Mouse (Mus musculus) gastrocnemius, adult 2 months (tissue): ENCODE data around the gene Slc35c1. TPM values are rescaled to one million over a fixed set of nuclear protein-coding genes. Genes with fewer than 3 reads are reported as not detected.

Source experiments
- DNase-seq: peaks from one replicate; pipeline ENCODE4 v3.0.0; 2022
- H3K27ac ChIP-seq: fragments of 200-600 bp; 2 replicates; pipeline ENCODE4 v1.8.1; 2022; ENCODE audit warnings: mild to moderate bottlenecking
- H3K4me3 ChIP-seq: fragments of 200-600 bp; 2 replicates; pipeline ENCODE4 v1.8.1; 2022; ENCODE audit warnings: mild to moderate bottlenecking, moderate library complexity
- CTCF ChIP-seq: fragments of 200-600 bp; IDR thresholded peaks from 2 replicates; pipeline ENCODE4 v1.8.1; 2022; ENCODE audit warnings: antibody characterized with exemption, mild to moderate bottlenecking, moderate library complexity
- intact Hi-C: fragments of 180-260 bp; cut with DNase I; formaldehyde crosslinking; loops from one replicate; pipeline ENCODE4 v1.15.1; 2025
- total RNA-seq, 2 experiments: library from RNA; stranded (reverse); gene quantifications; 2 replicates each; pipeline ENCODE4 v1.2.3; 2021

Gene Slc35c1
- total RNA-seq, 2 experiments from 2014 or later: 4.9 to 5.1 TPM

DNA sequence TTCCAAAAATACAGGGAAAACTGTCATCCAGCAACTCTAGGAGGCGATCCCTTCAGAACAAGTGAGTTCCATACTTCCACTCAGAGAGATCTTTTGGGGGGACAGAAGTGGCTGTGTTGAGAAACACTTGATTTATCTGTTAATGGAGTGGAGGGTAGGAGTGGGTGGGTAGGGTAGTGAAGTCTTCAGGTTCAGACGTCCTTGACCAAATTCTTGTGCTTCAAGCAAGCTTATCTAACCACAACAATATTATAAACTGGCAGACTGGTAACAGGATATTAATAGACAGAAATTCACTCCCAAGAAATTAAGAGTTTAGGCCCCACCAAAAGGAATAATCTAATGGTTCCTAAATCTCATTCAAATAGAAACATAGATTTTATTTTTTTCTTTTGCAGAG, 30.2 kb downstream of the Slc35c1 start:
- intact Hi-C loops: no loop called here
- Histone ChIP-seq H3K27ac (peak overlapping the region; percentile 97), H3K4me3 (peak overlapping the region; percentile 84; the same call in 1 of the 2 replicates)
- DNase-seq: no peak
- TF ChIP-seq CTCF: no peak

- TF ChIP-seq CTCF: no peak
- H3K4me3 ChIP-seq: 0 out of 2 replicates have a peak overlapping the region, but pooled peaks have one; percentile 1
- peak; percentile 75 for DNase-seq
- H3K27ac ChIP-seq: peak overlapping the region; percentile 97
- intact Hi-C loops: no loop called here
These were observed 32.5 kb downstream of the Slc35c1 start for GRCm38 (mm10) chr2:92427882-92428281.

DNA sequence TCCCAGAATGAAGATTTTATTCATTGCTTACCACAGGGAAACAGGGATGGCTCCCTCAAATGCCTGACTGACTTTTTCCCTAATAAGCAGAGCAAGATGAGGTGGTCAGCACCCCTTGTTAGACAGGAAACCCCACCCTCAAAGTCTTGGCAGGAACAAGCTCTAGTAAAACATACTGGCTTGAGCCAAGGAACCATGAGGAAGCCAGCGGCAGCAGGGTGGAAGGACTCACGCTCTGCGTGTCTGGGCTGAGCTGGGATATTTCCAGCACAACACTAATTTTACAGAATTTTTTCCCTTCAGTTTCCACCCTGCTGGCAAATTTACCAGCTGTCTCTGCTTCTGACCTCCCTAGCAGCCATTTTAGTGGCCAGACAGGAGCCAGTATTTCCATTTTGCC, 33.9 kb downstream of the Slc35c1 start:
- TF ChIP-seq CTCF: no peak
- DNase-seq: peak; percentile 69

GRCm38 (mm10) chr2:92425366-92425765, 35.0 kb downstream of the Slc35c1 start:
- H3K27ac ChIP-seq: peak overlapping the region; percentile 97
- no peak for TF ChIP-seq CTCF
- no peak for DNase-seq
- peak overlapping the region; percentile 44 for H3K4me3 ChIP-seq
- intact Hi-C loops: no loop called here

More for the DNA sequence above, 33.9 kb downstream of the Slc35c1 start:
- Histone ChIP-seq H3K27ac (peak overlapping the region; percentile 97), H3K4me3 (peak overlapping the region; percentile 21)
- intact Hi-C loops: no loop called here

GRCm38 (mm10) chr2:92424462-92425308, 35.7 kb downstream of the Slc35c1 start:
- intact Hi-C loops: loop anchor here (5.0 kb wide), 1 partner anchor 47 kb away; no protein-coding TSS in a partner anchor
- TF ChIP-seq CTCF: no peak
- peak overlapping the region; percentile 97 for H3K27ac ChIP-seq
- DNase-seq: peak; percentile 70
- H3K4me3 ChIP-seq: peak overlapping the region; percentile 44

DNA sequence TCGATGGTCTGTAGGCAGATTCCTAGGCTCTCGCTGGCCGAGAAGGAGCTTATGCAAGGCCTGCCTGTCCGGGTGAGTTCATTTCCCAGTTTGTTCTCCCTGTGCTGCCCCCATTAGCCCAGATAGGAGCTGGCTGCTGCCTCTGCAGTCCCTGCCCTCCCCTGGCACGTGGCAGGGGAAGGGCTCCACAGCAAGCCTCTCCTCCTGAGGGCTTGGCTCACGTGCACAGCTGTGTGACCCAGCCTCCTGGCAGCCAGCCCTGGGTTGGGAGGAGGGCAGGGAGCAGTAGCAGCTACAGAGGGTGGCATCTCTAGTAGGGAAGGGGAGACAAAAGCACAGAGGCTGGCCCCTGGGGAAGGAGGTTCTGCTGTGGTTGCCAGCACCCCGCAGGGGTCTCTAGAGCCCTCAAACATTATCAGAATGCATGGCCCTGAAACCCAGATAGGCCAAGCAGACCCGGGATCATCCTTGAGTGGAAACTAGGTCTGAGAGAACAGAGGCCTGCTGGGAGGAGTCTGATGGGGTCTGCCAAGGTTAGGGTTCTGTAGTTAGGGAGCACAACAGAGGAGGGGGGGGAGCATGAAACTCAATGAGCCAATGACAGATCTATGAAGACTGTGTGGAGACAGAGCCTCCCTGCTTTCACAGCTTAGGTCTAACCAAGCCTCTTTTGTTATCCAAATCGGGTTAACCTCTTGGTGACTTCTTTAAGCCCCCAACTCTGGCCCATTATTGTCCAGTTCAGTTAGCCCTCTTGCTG, 36.5 kb downstream of the Slc35c1 start:
- peak overlapping the region; percentile 97 for H3K27ac ChIP-seq
- no peak for TF ChIP-seq CTCF
- peak overlapping the region; percentile 44 for H3K4me3 ChIP-seq
- intact Hi-C loops: loop anchor here (5.0 kb wide), 1 partner anchor 47 kb away; no protein-coding TSS in a partner anchor
- DNase-seq: peak; percentile 98

- intact Hi-C loops: loop anchor here (5.0 kb wide), 1 partner anchor 46 kb away; no protein-coding TSS in a partner anchor
- DNase-seq: no peak
- Histone ChIP-seq H3K27ac (peak overlapping the region; percentile 97), H3K4me3 (peak overlapping the region; percentile 2)
- no peak for TF ChIP-seq CTCF
These were observed 37.2 kb downstream of the Slc35c1 start for GRCm38 (mm10) chr2:92423156-92423555.

DNA sequence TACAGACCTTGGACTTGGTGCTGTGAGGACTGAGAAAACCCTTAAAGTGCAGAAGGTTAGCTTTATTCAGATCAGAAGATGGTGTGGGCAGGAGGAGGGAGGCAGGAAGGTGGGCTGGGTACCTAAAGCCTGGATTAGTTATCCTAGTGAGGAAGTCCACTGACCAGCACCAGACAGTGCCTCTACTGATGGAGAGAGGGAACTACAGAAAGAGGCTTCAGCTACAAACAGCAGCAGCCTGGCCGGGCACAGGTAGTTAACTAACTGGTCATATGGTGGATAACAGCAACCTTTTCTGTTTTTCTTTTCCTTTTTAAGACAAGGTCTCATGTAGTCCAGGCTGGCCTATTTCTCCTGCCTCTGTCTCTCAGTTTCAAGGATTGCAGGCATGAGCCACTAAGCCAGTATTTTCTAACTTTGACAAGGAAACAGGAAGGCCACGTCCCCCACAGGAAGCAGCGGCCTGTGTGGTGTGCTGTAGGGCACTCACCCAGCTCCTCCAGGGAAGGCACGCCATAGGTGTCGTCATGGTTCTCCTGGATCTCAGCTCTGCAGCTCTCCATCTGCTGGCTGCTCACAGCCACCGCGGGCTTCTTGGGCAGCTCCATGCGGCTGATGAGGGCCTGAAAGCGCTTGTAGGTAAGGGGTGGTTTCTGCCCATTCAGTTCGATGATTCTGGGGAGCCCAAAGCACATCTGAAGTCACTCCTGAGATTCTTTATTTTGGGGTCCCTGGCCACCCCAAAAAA, 37.8 kb downstream of the Slc35c1 start:
- intact Hi-C loops: loop anchor here (5.0 kb wide), 1 partner anchor 45 kb away; no protein-coding TSS in a partner anchor
- H3K27ac ChIP-seq: peak overlapping the region; percentile 97

DNA sequence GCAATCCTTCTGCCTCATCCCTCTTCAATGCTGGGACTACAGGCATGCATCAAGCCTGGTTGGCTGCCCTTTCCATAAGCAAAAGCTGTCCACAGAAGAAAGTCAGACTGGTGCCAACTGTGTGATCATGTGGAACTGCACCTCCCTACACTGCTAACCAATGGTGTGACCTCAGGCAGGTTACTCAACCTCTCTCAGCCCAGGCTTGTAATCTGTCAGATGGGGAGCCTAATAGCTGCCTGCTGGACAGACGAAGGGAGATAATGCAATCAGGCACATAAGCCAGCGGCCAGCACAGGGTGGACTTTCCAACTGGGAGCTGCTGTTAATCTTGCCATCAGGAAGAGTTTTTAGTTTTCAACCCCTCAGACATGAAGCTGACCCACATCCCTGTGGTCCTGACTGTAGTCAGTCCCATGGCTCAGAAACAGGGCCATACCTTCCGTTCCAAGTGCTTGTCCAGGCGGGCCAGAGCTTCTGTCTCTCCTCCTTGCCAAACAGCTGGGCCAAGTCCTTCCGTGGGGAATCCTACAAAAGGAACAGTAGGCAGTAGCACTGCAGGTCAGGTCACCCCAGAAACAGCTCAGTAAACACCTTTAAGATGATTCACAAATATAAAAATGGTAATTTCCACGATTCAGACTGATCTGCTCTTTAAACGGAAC, 38.5 kb downstream of the Slc35c1 start:
- Histone ChIP-seq H3K27ac (peak overlapping the region; percentile 97), H3K4me3 (no peak overlapping the region)
- DNase-seq: peak; percentile 61
- intact Hi-C loops: loop anchor here (5.0 kb wide), 1 partner anchor 45 kb away; no protein-coding TSS in a partner anchor
- no peak for TF ChIP-seq CTCF

More for the DNA sequence above, 37.8 kb downstream of the Slc35c1 start:
- DNase-seq: no peak
- TF ChIP-seq CTCF: peak; percentile 50
- no peak overlapping the region; the same call in 1 of the 2 replicates for H3K4me3 ChIP-seq

- Histone ChIP-seq H3K27ac (0 out of 2 replicates have a peak overlapping the region, but pooled peaks have one; percentile 5), H3K4me3 (no peak overlapping the region)
- DNase-seq: peak; percentile 62
- intact Hi-C loops: no loop called here
- TF ChIP-seq CTCF: no peak
These were observed 48.6 kb downstream of the Slc35c1 start for GRCm38 (mm10) chr2:92411705-92412104.

GRCm38 (mm10) chr2:92408309-92409045, 51.9 kb downstream of the Slc35c1 start:
- Histone ChIP-seq H3K27ac (no peak overlapping the region), H3K4me3 (no peak overlapping the region)
- intact Hi-C loops: no loop called here
- DNase-seq: no peak
- TF ChIP-seq CTCF: no peak
